Mouse (Mus musculus) layer of hippocampus, adult 9-10 months (tissue): Measurements from ENCODE around the gene Map3k7.

Experiments
- DNase-seq: peaks from one replicate; pipeline ENCODE4 v3.0.0; 2022; ENCODE audit warnings: low spot score

Map3k7 gene

DNA sequence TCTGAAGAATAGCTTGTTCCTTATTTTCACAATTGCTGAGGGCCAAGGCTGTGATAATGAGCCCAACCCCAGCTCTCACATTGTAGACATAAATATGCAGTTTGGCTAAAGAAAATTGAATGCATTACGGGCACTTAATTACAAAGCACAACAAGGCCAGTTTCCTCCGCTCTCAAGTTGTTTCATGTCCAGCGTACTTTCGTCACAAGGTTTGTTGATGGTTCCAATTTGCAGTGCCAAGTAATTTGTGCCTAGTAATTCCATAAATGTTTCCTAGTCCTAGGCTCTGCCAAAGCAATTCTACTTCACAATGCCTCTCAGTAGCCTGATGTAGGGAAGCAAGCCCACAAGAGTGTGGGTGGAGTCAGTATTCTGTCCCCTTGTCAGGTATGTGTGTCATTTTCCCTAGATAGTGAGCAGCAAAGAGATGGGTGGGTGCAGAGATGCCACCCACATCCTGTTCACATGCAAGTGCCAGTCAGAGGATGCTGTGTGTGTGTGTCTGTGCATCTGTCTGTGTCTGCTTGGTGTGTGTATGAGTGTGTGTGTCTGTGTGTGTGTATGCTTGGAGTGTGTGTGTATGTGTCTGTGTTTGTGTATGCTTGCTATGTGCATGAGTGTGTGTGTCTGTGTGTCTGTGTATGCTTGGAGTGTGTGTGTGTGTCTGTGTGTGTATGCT, 98.6 kb downstream of the Map3k7 start:
- no peak for DNase-seq

DNA sequence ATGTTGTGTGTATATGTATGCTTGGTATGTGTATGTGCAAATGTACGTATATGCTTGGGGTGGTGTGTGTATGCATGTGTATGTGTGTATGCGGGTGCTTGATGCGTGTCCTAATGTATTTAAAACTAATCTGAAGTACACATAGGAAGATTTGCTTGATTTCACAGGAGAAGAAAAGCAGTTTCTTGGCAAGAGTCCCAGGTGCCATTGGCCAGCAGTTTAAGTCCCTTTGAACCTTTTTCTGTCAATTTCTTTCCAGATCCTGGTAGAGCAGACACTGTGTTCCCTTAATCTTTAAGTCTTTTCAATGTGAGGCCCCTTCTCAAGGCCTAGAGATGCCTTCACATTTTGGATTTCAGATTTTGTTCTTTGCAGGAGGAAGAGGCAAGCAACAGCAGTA, 99.4 kb downstream of the Map3k7 start:
- DNase-seq = no peak
